Mouse (Mus musculus) MEL (cell line): ENCODE measurements around the gene Prr5l.

ENCODE experiments used
- CTCF ChIP-seq, 3 experiments: IDR thresholded peaks in 2 of 3; conservative IDR thresholded peaks in 1 of 3; 2 replicates each; pipeline ENCODE4 v1.5.1; 2011 to 2012; ENCODE audit warnings: low read length in 3 of 3, low read depth in 2 of 3, mild to moderate bottlenecking in 2 of 3, improper control_type of control experiment in 1 of 3, inconsistent platforms in 1 of 3, mixed read lengths in 1 of 3, moderate library complexity in 1 of 3; ENCODE audit not compliant: control insufficient read depth in 1 of 3, insufficient read depth in 1 of 3, poor library complexity in 1 of 3, severe bottlenecking in 1 of 3
- ELF1 ChIP-seq: IDR thresholded peaks from 2 replicates; pipeline ENCODE4 v1.6.1; 2014; ENCODE audit warnings: low read depth, mild to moderate bottlenecking, inconsistent platforms, low read length, improper control_type of control experiment, moderate library complexity
- EP300 ChIP-seq, 2 experiments: IDR thresholded peaks; 2 replicates each; pipeline ENCODE4 v1.6.1; 2011; ENCODE audit warnings: improper control_type of control experiment in 2 of 2, low read length in 2 of 2, low read depth in 1 of 2, mild to moderate bottlenecking in 1 of 2
- MAX ChIP-seq: IDR thresholded peaks from 2 replicates; pipeline ENCODE4 v1.6.1; 2011; ENCODE audit warnings: low read length, improper control_type of control experiment
- MEF2A ChIP-seq: IDR thresholded peaks from 2 replicates; pipeline ENCODE4 v1.6.1; 2014; ENCODE audit warnings: low read depth, mild to moderate bottlenecking, inconsistent platforms, low read length, improper control_type of control experiment; ENCODE audit not compliant: poor library complexity, insufficient replicate concordance, severe bottlenecking; ENCODE audit errors: extremely low read depth
- POLR2A ChIP-seq, 2 experiments: IDR thresholded peaks; 2 replicates each; pipeline ENCODE4 v1.6.1; 2011 to 2012; ENCODE audit warnings: low read length in 2 of 2, mild to moderate bottlenecking in 2 of 2, control low read depth in 1 of 2, improper control_type of control experiment in 1 of 2, low read depth in 1 of 2, moderate library complexity in 1 of 2; ENCODE audit not compliant: control insufficient read depth in 1 of 2, insufficient read depth in 1 of 2, poor library complexity in 1 of 2
- TCF12 ChIP-seq: IDR thresholded peaks from 2 replicates; pipeline ENCODE4 v1.6.1; 2014; ENCODE audit warnings: low read depth, mild to moderate bottlenecking, inconsistent platforms, low read length, improper control_type of control experiment, moderate library complexity
- USF1 ChIP-seq: IDR thresholded peaks from 2 replicates; pipeline ENCODE4 v1.6.1; 2014; ENCODE audit warnings: low read depth, mild to moderate bottlenecking, inconsistent platforms, low read length, improper control_type of control experiment, moderate library complexity

- no peak for TF ChIP-seq POLR2A (IDR thresholded peaks at IDR 0.05; ENCODE audit: control insufficient read depth in 1 of 2, insufficient read depth in 1 of 2, low read depth in 1 of 2, low read length in 2 of 2, poor library complexity in 1 of 2)
- no peak for TF ChIP-seq MAX
- TF ChIP-seq TCF12, result no peak
- TF ChIP-seq CTCF (IDR thresholded peaks at IDR 0.05 in 2 of 3, conservative IDR thresholded peaks at IDR 0.05 in 1 of 3; ENCODE audit: control insufficient read depth in 1 of 3, insufficient read depth in 1 of 3, low read depth in 2 of 3, low read length in 3 of 3, poor library complexity in 1 of 3, severe bottlenecking in 1 of 3), result no peak
- no peak for TF ChIP-seq EP300 (IDR thresholded peaks at IDR 0.05; ENCODE audit: low read depth in 1 of 2, low read length in 2 of 2)
- TF ChIP-seq MEF2A, result no peak
- no peak for TF ChIP-seq USF1
- no peak for TF ChIP-seq ELF1
Observed at GRCm38 (mm10) chr2:101829013-101829412, 53.8 kb downstream of the Prr5l start.
